Mouse (Mus musculus) megakaryocyte, embryonic 14.5 days (primary cell): ENCODE data around the gene Cd200r3.

Experiments used
- FLI1 ChIP-seq: IDR thresholded peaks from 2 replicates; pipeline ENCODE4 v1.6.1; 2012; ENCODE audit warnings: low read length, inconsistent platforms, mixed read lengths
- GATA1 ChIP-seq: IDR thresholded peaks from 3 replicates; pipeline ENCODE4 v1.6.1; 2012; ENCODE audit warnings: mixed read lengths, low read length, inconsistent platforms, borderline replicate concordance

DNA sequence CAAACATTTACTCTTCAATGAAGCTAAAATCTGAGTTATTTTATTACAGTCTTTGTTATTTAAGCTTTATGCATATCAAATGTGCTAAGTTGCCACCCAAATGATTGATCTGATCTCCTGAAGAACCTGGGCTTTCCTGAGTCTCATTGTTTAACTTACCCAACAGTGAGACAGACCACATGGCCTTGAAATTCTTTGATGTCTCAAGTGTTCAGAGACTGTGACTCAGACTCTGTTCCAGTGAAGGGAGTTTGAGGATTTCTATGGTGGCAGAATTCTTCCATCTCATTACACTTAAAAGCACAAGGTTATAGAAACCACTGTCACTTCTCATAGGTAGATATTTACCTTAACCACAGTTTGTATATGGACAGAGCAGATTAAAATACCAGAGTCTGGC lies 32.6 kb downstream of the Cd200r3 start:
- no peak for TF ChIP-seq GATA1
- TF ChIP-seq FLI1 = no peak
